Mouse (Mus musculus) myocyte (in vitro differentiated cells): ENCODE results near the gene Odf3l1. TPM values are rescaled to one million over a fixed set of nuclear protein-coding genes. Genes with fewer than 3 reads are reported as not detected.

Experiments used
- H3K27me3 ChIP-seq: one replicate; pipeline ENCODE4 v1.6.1; 2011; ENCODE audit not compliant: control insufficient read depth, insufficient read depth, insufficient read length
- H3K36me3 ChIP-seq: one replicate; pipeline ENCODE4 v1.6.1; 2011; ENCODE audit not compliant: control insufficient read depth, insufficient read depth
- H3K4me2 ChIP-seq: one replicate; pipeline ENCODE4 v1.6.1; 2011; ENCODE audit warnings: low read depth, control low read depth
- H3K4me3 ChIP-seq: one replicate; pipeline ENCODE4 v1.5.1; 2011; ENCODE audit warnings: mild to moderate bottlenecking, control low read depth, moderate library complexity
- H3K79me2 ChIP-seq: one replicate; pipeline ENCODE4 v1.6.1; 2011; ENCODE audit not compliant: control insufficient read depth, insufficient read depth
- H3ac ChIP-seq: one replicate; pipeline ENCODE4 v1.6.1; 2011; ENCODE audit not compliant: control insufficient read depth, insufficient read length
- CEBPB ChIP-seq: IDR thresholded peaks from 2 replicates; pipeline ENCODE4 v1.6.1; 2011; ENCODE audit warnings: mild to moderate bottlenecking, moderate library complexity; ENCODE audit not compliant: poor library complexity, insufficient read depth, severe bottlenecking
- E2F4 ChIP-seq: IDR thresholded peaks from one replicate; pipeline ENCODE4 v1.6.1; 2011; ENCODE audit warnings: mild to moderate bottlenecking, control low read depth, moderate library complexity; ENCODE audit not compliant: insufficient read depth
- MAX ChIP-seq: IDR thresholded peaks from one replicate; pipeline ENCODE4 v1.6.1; 2011; ENCODE audit warnings: low read depth, mild to moderate bottlenecking, control low read depth
- MYOD1 ChIP-seq, 3 experiments: IDR thresholded peaks; one replicate each; pipeline ENCODE4 v1.6.1; 2011; ENCODE audit warnings: control low read depth in 2 of 3, low read depth in 2 of 3, mild to moderate bottlenecking in 2 of 3, moderate library complexity in 1 of 3; ENCODE audit not compliant: insufficient read length in 2 of 3, control insufficient read depth in 1 of 3
- MYOG ChIP-seq, 3 experiments: IDR thresholded peaks; one replicate each; pipeline ENCODE4 v1.6.1; 2011; ENCODE audit warnings: control low read depth in 2 of 3, low read depth in 2 of 3, mild to moderate bottlenecking in 2 of 3; ENCODE audit not compliant: insufficient read length in 2 of 3, control insufficient read depth in 1 of 3, insufficient read depth in 1 of 3
- POLR2A ChIP-seq: IDR thresholded peaks from one replicate; pipeline ENCODE4 v1.6.1; 2011; ENCODE audit warnings: low read depth, mild to moderate bottlenecking, control low read depth, moderate library complexity; ENCODE audit not compliant: insufficient read length
- POLR2AphosphoS2 ChIP-seq: IDR thresholded peaks from one replicate; pipeline ENCODE4 v1.6.1; 2011; ENCODE audit warnings: low read depth, control low read depth; ENCODE audit not compliant: insufficient read length
- REST ChIP-seq: IDR thresholded peaks from one replicate; pipeline ENCODE4 v1.6.1; 2011; ENCODE audit warnings: mild to moderate bottlenecking, control low read depth, moderate library complexity; ENCODE audit not compliant: insufficient read depth, insufficient read length
- SRF ChIP-seq: IDR thresholded peaks from one replicate; pipeline ENCODE4 v1.6.1; 2011; ENCODE audit warnings: low read depth; ENCODE audit not compliant: control insufficient read depth, insufficient read length
- TCF12 ChIP-seq: IDR thresholded peaks from one replicate; pipeline ENCODE4 v1.6.1; 2011; ENCODE audit warnings: mild to moderate bottlenecking, control low read depth; ENCODE audit not compliant: poor library complexity, insufficient read depth, severe bottlenecking
- TCF3 ChIP-seq: IDR thresholded peaks from one replicate; pipeline ENCODE4 v1.6.1; 2011; ENCODE audit warnings: low read depth, control low read depth; ENCODE audit not compliant: insufficient read length
- USF1 ChIP-seq: IDR thresholded peaks from one replicate; pipeline ENCODE4 v1.6.1; 2011; ENCODE audit warnings: low read depth, mild to moderate bottlenecking, control low read depth, moderate library complexity
- polyA plus RNA-seq: library from polyadenylated mRNA; unstranded; fragments of >200 nt; fragmentation: generic; extraction: Trizol; gene quantifications from one replicate; pipeline ENCODE4 v1.2.1, GENCODE M21; 2012; ENCODE audit warnings: missing spikeins

Odf3l1 gene
- polyA plus RNA-seq, 1 experiment: 0.85 TPM

- Histone ChIP-seq H3ac (no peak overlapping the region), H3K27me3 (no peaks in the 10 kb centered on the region), H3K4me3 (no peak overlapping the region), H3K36me3 (no peaks in the 10 kb centered on the region), H3K4me2 (no peak overlapping the region), H3K79me2 (no peaks in the 10 kb centered on the region)
- TF ChIP-seq TCF3: no peak
- TF ChIP-seq TCF12: no peak
- no peak for TF ChIP-seq E2F4
- no peak for TF ChIP-seq CEBPB
- no peak for TF ChIP-seq REST
- TF ChIP-seq POLR2AphosphoS2: no peak
- TF ChIP-seq MAX: no peak
- TF ChIP-seq USF1: no peak
- TF ChIP-seq MYOG (IDR thresholded peaks at IDR 0.05; ENCODE audit: control insufficient read depth in 1 of 3, insufficient read depth in 1 of 3, insufficient read length in 2 of 3, low read depth in 2 of 3): no peak
- no peak for TF ChIP-seq MYOD1 (IDR thresholded peaks at IDR 0.05; ENCODE audit: control insufficient read depth in 1 of 3, insufficient read length in 2 of 3, low read depth in 2 of 3)
- TF ChIP-seq POLR2A: no peak
- no peak for TF ChIP-seq SRF
Measured at GRCm38 (mm10) chr9:56850905-56851252, 13.6 kb downstream of the Odf3l1 start.

GRCm38 (mm10) chr9:56850128-56850904 is 14.2 kb downstream of the Odf3l1 start:
- Histone ChIP-seq H3K4me3 (no peak overlapping the region), H3K4me2 (no peak overlapping the region), H3K79me2 (no peaks in the 10 kb centered on the region), H3K36me3 (no peaks in the 10 kb centered on the region), H3K27me3 (no peaks in the 10 kb centered on the region), H3ac (no peak overlapping the region)
- no peak for TF ChIP-seq POLR2AphosphoS2
- TF ChIP-seq TCF12: no peak
- TF ChIP-seq REST: no peak
- no peak for TF ChIP-seq MYOG (IDR thresholded peaks at IDR 0.05; ENCODE audit: control insufficient read depth in 1 of 3, insufficient read depth in 1 of 3, insufficient read length in 2 of 3, low read depth in 2 of 3)
- TF ChIP-seq E2F4: no peak
- no peak for TF ChIP-seq CEBPB
- no peak for TF ChIP-seq MYOD1 (IDR thresholded peaks at IDR 0.05; ENCODE audit: control insufficient read depth in 1 of 3, insufficient read length in 2 of 3, low read depth in 2 of 3)
- no peak for TF ChIP-seq POLR2A
- TF ChIP-seq MAX: no peak
- TF ChIP-seq USF1: no peak
- TF ChIP-seq TCF3: no peak
- no peak for TF ChIP-seq SRF

GRCm38 (mm10) chr9:56847523-56847922 is 17.0 kb downstream of the Odf3l1 start:
- no peak overlapping the region for H3ac ChIP-seq
- H3K4me2 ChIP-seq: no peak overlapping the region
- TF ChIP-seq CEBPB (no peak), E2F4 (no peak), USF1 (no peak), POLR2A (no peak), TCF3 (no peak), REST (no peak), SRF (no peak), TCF12 (no peak), POLR2AphosphoS2 (no peak), MYOG (IDR thresholded peaks at IDR 0.05; ENCODE audit: control insufficient read depth in 1 of 3, insufficient read depth in 1 of 3, insufficient read length in 2 of 3, low read depth in 2 of 3) (peak; percentile 3 to 58 (median 33)), MYOD1 (IDR thresholded peaks at IDR 0.05; ENCODE audit: control insufficient read depth in 1 of 3, insufficient read length in 2 of 3, low read depth in 2 of 3) (peak in 1 of 3 experiments; percentile 21), MAX (no peak)

GRCm38 (mm10) chr9:56844644-56845043 is 19.8 kb downstream of the Odf3l1 start:
- Histone ChIP-seq H3K79me2 (no peaks in the 10 kb centered on the region), H3K4me3 (no peak overlapping the region), H3K27me3 (peaks cover 4% of the 10 kb centered on the region), H3K4me2 (no peak overlapping the region), H3ac (no peak overlapping the region), H3K36me3 (no peaks in the 10 kb centered on the region)
- TF ChIP-seq CEBPB (no peak), MYOG (IDR thresholded peaks at IDR 0.05; ENCODE audit: control insufficient read depth in 1 of 3, insufficient read depth in 1 of 3, insufficient read length in 2 of 3, low read depth in 2 of 3) (no peak)

More at GRCm38 (mm10) chr9:56847523-56847922, 17.0 kb downstream of the Odf3l1 start:
- H3K27me3 ChIP-seq: no peaks in the 10 kb centered on the region
- no peak overlapping the region for H3K4me3 ChIP-seq
- no peaks in the 10 kb centered on the region for H3K79me2 ChIP-seq
- no peaks in the 10 kb centered on the region for H3K36me3 ChIP-seq
